Mouse (Mus musculus) heart, postnatal 4 days (tissue): ENCODE results near the gene Foxp1. TPM values are rescaled to one million over a fixed set of nuclear protein-coding genes. Genes with fewer than 3 reads are reported as not detected.

ENCODE experiments used
- DNase-seq: peaks from one replicate; pipeline ENCODE4 v3.0.0; 2021
- total RNA-seq, 2 experiments: library from RNA; stranded (reverse); gene quantifications; 2 replicates each; pipeline ENCODE4 v1.2.3; 2021

Gene Foxp1
- total RNA-seq, 2 experiments from 2014 or later, result 66.1 to 67.0 TPM

DNA sequence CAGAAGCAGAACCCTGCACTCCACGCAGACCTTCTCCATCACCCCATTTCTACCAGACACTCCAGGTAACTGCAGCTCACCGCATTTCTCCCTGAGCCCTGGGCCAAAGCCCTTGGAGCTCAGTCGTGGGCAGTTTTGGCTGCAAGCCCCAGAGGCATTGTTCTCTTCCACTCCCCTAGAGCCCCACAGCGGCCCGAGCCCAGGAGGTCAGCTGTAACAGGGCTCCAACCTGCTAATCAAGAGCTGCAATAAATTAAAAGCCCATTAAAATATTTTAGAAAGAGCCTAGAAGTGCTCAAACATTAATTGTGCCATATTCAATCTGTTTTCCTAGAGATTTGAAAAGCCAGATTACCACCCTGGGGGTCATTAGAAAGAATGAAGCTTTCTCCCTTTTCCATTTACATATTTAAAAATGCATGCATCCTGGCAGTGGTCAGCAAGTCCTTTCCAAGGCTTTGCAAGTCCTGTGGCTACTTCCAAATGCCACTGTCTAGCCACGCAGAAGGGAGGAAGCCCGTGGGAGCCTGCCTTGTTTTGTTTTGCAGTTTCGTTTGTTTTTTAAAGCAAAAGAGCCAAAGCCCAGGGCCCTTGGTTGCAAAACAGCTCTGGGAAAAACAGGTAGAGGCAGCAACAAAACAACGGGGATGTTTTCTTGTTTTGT lies 83.2 kb downstream of the Foxp1 start:
- peak; percentile 47 for DNase-seq

DNA sequence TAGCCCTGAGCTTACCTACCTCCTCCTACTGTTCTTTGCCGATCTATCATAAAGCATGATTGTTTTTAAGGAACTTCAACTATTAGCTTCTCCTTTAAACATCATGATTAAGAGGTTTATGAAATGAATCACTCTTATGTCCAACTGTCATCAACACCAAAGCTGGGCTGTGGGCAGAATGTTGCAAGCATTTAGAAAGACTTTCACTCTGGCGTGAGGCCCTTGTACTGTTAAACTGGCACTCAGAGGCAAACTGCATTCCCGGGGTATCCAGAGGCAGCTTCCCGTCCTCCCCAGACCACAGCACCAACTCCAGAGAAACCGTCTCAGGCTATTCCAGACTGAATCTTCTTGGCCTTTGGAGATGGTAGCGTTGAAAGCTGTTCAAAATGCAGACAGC lies 86.2 kb downstream of the Foxp1 start:
- DNase-seq, result no peak

DNA sequence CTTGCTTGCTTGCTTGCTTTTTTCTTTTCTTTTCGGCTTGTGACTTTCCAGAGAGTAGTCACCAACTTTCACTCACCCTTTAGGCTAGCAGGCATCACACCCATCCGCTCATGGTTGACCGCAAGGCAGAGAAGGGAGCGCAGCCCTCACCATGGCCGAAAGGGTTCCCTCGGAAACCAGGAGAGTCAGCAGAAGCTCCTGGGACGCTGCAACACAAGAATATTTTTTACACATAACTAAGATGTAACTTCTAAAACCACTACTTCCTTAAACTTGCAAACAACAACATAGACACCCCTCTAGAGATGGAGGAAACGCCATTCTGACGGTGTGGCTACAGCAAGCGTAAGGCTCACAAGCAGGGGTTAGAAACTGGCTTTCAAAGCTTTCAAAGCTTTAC lies 87.4 kb downstream of the Foxp1 start:
- no peak for DNase-seq

DNA sequence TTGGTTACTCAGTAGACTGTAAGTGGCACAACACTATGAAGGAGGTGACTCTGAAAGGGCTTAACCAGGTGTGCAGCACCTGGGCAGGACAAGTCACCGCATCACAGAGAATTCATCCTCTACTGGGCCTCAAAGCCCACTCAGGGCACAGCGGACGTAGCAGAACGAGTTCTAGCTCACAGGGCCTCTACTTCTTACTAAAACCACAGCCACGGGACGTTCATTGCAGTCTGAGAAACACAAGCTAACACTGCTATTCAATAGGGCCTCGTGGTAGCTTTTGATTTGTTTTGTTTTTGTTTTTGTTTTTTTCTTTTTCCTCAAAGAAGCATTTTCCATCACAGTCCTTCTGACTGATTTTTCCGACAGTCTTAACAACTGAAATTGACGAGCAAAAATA lies 89.5 kb downstream of the Foxp1 start:
- DNase-seq, result no peak

DNA sequence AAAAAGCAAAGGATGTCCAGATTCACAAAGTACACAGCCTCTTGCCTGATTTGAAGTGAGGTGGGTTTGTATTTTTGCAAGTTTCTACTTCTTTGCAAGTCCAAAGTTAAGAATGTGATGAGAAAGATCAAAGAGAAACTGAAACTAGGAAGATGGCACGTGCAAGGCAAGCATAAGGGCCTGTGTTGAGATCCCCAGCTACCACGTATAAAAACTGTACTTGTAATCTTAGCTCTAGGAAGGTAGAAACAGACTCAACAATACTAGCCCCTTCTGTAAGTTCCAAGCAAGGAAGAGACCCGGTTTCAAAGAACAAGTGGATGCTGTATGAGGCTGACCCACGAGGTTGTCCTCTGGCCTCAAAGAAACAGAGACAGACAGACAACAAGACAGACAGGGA lies 90.6 kb downstream of the Foxp1 start:
- no peak for DNase-seq

DNA sequence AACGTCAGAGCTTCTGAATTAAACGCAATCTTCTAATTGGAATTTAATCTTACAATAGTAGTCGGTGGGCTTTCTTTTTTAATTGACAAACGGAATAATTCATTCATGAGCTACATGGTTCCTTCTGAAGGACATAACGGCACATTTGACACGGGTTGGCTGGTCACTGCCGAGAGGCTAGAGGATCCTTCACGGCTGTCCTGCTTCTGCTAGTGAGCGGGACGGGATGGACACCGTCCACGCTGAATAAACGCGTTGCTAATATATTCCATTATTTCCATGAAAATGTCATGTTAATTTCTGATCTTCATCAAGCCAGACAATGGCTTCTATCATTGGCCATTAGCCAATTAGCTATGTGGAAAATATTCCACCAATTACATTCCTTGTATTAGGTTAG lies 92.0 kb downstream of the Foxp1 start:
- DNase-seq, result no peak

DNA sequence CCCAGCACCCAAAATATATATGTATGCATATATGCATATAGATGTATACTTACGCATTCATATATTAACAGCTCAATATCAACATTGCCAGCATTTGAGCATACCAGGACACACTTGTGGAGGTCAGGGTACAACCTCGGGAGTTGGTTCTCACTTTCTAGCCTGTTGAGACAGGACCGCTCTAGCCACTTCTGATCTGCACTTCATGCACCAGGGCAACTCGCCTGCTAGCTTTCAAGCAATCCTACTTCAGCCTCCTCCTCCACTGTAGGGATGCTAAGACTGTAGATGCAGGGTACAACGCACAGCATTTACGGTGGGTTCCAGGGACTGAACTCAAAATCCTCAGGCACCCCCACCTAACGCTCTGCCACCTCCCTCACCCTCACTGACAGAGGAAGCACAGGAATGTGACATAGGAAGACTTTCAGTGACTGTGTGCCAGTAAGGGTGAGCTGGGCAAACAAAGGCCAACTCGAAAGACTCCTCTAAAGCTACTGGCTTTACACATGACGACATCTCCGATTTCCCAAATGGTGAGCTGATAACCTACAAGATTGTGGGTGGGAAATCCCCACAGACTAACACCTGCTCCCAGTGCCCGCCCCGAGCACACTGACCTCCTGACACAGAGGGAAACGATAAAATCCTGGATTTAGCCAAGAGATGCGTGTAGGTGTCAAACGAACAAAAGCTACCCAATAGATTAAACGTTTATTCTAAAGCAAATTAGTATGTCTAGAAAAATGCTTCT lies 93.0 kb downstream of the Foxp1 start:
- no peak for DNase-seq

DNA sequence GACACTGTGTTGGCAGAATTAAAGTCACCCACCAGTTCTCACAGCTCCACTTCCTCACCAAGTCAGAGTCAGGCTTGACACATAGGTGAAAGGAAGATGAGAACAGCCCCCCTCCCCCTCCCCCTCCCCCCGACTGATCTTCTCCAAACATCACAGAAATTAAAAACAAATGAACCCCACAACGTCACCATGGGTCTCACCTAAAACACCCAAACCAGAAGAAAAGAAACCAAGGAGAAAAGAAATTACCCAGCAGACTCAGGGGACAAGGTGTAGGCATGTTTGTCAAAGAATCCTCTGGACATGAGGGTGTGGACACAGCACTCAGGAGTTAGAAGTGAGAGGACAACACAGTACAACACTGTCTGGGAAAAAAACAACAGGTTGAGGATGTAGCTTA lies 93.6 kb downstream of the Foxp1 start:
- no peak for DNase-seq

DNA sequence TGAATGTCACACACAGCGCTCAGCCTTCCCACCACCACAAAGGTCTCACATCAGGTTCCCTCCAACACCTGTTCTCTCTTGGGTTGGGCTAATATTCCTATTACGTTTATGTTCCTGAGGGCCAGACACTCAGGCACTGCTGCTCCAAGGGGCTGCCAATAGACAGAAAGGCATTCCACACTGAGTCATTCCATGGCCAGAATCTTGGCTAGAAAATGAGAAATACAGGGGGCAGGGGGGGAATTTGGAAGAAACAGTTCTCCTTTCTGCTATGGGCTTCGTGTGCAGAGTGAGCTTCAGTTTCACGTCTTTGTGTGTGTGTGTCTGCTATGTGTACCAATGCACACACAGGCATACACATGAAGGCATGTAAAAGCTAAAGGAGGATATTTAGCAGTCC lies 95.2 kb downstream of the Foxp1 start:
- no peak for DNase-seq

DNA sequence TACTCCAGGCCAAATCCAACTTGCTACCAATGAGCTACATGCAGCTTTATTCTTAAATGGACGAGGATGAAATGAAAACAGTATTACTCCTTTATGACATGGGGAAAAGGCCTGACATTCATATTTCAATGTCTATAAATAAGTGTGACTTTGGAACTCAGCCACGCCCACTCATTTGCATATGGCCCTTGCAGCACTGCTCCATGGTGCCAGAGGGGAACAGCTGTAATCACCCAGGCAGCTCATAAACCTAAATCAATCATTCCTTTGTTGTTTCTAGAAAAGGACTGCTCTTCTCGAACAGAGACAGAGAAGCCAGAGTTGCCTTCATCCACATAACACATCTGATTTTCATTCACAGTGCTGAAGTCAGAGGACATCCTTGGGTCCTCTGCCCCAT lies 97.5 kb downstream of the Foxp1 start:
- DNase-seq, result peak; percentile 39

DNA sequence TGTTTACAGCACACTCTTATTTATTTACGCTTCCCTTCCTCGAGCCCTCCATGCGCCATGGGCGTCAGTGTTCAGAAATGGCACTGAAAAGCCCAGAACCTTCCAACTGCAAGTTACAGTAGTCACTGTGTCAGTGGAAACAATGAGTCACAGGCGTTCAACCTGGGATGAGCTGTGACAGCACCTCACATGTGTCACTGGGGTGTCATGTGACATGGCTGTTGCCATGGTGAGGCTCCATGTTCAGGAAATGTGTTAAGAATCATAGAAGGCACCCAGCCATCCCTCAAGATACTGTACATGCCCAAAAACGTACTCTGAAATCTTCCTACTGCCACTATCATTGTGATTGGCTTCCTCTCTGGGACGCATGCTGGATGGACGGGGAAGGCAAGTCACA lies 101.9 kb downstream of the Foxp1 start:
- DNase-seq, result no peak

DNA sequence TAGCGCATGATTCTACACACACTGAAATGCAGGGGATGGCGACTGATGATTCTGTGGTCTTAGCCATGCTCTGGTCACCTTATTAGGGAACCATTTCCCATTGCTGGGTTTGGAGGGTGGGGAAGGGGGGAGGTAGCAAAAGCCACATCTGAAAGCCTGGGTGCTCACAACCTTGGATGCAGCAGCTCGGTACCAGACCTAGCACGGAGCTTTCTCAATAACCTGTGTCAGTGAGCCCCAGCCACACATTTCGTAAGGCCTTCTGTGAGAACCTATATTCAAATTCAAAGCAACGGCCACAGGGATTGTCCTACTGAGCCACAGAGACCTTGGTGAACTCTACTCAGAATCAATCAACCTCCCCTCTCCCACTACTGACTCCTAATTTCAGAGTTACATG lies 109.9 kb downstream of the Foxp1 start:
- no peak for DNase-seq

DNA sequence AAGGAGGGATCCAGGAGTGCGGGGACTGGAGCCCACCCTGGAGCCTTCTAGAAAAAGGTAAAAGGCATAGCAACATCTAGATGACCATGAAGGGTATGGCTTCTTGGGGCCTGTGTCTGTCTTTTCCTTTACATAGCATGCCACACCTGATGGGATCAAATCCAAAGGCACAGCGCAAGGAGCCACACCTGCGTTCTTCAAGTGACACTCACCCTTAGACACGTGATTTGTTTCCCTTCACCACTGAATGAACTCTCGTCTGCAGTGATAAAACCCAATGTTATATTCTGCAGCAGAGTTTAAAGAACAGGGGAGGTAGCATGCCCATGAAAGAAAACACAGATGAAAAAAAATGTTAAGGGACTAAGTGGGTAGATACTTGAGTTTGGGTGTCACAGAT lies 112.9 kb downstream of the Foxp1 start:
- no peak for DNase-seq

DNA sequence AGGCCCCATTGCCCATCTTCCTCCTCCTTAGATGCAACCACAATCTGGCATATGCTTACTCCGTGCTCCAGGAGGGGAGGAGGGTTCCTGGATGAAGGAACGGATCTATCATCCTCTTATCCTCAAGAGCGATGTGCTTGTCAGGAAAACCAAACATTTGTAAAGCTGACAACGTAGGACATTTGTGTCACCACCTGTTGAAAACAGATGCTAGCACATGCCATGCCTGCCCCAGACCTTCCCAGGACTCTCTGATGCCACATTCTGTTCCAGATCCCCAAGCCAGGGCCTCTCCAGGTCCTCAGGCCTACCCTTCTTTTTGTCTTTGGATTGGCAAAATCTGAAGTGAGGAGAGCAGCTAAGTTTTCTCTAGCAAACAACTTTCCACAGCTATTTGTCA lies 113.6 kb downstream of the Foxp1 start:
- DNase-seq, result no peak

DNA sequence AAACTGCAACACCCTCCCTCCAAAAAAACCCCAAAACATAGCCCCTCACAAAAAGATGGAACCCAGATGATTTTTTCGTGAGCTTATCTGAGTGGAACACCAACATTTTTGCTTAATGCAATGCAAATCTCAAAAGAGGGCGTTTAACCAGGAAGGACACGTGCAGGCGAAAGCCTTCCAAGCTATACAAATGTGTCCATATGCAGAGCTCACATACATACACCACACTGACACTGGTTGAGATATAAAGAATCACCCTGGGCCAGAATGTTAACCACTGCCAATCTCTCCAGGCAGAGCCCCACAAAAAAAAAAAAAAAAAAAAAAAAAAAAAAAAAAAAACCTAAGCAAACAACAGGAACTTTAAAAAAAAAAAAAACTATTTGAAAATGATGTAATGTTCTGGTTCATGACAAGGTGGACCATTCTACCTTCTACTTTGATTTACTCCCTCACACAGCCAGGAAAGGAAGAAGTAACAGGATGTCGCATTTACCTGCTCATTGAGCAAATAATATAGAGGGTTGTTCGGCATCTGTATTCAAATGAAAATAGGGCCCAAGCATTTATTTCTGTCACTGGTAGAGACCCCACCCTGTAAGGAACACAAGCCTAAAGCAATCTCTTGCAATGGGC lies 118.6 kb downstream of the Foxp1 start:
- DNase-seq, result no peak

DNA sequence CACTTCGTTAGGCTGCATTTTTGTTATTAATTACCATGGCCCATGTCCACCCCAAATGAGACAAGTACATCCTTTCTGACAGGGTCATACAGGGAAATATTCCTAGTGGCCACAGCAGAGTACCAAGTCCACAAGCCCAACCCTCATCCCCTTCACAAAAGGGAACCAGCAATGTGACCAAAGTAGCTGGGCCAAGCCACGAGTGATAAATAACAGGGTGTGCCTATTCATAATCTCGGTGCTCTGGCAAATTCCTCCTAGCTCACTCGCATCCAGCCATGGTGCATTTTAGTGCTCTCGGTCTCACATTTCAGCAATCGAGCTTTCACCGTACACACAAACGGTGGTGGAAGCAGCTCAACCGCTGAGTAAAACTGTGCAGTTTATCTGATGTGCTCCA lies 119.6 kb downstream of the Foxp1 start:
- no peak for DNase-seq

DNA sequence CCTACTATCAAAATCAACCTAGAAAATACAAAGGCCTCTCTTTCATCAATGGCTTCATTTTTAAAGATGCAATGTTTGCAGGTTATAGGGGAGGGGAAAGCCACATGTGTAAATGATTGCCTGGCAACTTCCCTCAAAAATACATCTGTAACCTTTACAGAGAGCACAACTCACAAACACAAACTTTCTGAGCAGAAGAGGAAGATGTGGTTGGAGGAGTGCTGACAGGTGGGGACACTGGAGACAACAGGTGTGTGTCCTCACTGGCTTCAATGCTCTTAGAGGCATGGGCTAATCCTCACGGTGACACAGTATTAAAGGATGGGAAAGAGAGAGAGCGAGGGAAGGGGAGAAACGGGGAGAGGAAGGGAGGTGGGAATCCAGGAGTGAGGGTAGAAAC lies 120.2 kb downstream of the Foxp1 start:
- DNase-seq, result no peak

DNA sequence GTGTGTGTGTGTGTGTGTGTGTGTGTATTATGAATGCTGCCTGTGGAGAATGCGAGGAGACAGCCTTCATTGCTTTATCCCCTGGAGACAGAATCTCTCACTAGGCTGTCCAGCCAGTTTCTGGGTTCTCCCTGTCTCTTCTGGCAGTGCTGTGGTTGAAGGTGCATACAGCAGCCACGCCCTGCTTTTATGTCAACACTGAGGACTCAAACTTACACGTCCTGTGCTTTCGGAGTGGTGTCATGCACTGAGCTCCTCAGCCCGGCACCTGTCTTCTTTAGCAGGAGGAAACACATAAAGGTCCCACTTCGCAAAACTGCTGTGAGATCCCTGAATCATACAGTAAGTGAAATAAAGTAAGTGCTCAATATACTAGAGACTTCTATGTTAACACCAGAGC lies 120.7 kb downstream of the Foxp1 start:
- no peak for DNase-seq

DNA sequence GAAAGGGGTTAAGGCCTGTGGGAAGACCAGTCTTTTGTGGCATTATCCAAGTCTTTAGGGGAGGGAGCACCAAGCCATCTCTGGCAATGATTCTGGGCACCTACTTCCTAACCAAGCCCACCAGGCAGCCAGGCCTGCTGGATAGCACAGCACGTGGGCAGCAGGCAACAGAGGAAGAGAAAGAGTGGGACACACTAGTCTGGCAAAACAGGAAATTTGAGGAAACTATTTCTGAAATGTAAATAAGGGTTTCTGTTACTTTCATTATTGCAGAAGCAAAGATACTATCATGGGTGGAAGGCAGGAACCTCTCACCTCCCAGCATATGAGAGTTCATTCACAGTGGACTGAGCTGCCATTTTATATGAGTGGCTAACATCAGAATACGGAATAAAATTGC lies 121.3 kb downstream of the Foxp1 start:
- no peak for DNase-seq

DNA sequence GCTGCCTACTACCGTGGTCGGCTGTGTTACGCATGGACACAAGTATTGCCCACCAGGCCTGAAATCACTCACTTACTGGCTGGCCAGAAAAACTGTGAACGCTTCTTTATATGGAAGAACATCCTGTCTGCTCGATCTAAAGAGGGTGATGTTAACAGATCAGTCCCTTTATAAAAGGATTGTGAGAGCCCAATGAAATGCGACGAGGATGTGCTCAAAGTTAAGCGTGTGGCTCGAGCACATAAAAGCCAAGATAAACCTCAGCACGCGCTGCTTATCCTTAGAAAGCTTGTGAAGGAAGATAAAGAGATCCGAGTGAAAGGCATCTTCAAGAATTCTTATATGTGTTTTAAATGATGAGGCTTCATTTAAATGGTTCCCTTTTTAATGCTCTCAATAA lies 126.8 kb downstream of the Foxp1 start:
- no peak for DNase-seq

DNA sequence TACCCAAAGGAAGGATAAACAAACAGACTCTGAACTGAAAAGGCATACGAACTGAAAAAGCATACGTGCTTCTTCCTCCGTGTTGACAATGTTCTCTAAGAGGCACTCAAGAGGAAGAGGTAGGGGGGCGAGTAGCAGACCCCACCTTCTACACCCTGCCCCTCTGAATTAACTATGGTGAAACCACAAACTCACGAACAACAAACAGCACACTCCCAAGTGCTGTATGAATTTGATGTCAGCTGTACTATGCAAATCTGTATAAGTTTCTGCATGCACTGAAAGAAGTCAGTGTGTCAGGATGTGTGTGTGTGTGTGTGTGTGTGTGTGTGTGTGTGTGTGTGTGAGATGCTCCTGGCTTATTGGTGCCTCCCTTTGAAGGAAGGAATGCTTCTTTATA lies 127.7 kb downstream of the Foxp1 start:
- DNase-seq, result no peak

DNA sequence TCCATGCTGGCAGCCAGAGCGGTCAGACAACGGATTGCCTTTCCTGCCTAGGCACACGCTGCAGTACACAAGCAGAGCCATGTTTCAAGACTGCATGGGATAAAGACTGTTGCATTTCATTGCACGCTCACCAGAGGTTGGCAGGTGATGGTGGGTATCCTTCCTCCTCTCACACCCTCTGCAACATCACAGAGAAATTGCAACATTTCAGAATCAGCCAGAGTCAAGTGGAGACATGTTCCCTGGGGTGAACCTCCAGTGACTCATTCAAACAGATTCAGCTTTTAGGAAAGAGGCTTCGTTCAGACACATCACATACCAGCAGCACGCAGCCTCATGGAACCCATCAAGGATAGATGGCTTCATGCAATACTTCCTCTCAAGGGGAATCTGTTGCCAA lies 130.0 kb downstream of the Foxp1 start:
- no peak for DNase-seq

DNA sequence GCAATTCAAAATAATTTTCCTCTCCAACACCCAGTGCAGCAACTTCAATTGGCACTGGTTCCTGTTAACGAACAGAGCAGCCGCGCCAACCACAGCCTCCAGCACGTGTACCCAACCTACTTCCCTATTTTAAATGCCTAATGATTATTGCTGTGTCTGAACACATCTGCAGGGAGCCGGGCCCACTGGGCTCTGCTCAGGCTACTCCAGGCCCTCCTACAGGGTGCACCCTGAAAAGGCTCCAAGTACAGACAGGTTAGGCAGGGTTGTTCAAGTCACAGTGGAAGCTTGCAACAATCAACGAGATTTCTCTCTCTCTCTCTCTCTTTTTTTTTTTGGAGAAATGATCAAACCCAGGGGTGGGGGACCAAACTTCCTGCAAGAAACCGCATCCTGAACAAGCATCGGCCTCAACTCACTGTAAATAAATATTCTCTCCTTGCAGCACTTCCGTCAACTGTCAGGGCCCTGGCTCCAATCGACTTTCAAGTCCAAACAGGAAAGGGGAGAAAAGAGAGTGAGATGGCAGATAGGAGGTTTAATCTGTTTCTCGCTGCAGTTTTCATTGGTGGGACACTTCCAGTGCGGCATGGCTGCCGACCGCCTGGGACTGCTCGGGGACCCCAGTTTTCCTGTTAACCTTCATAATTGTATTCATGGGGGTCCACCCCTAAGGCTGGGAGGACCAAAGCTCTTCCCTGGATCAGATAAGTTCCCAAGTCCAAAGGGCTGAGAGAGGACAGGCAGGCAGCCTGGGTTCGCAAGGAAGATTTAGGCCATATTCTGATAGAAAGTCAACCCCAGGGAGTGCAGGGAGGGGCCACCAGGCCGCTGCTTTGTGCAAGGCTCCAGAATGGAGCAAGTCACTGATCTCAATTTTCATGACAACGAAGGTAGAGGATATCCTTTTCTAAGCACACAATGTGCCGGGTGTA lies 133.5 kb downstream of the Foxp1 start:
- DNase-seq, result peak; percentile 17
